Mouse (Mus musculus) erythroblast, embryonic 14.5 days (primary cell): ENCODE measurements at regions not wholly inside any gene's neighbourhood (a gene's known extent, or its start where the extent isn't known, plus 50 kb on each side); places are given as distances from the start of the nearest gene placed in this dataset.

ENCODE experiments used
- GATA1 ChIP-seq: IDR thresholded peaks from 2 replicates; pipeline ENCODE4 v1.6.1; 2012; ENCODE audit warnings: low read length, inconsistent platforms, mixed read lengths
- TAL1 ChIP-seq: IDR thresholded peaks from 3 replicates; pipeline ENCODE4 v1.6.1; 2012; ENCODE audit warnings: low read length, inconsistent platforms, mixed read lengths

GRCm38 (mm10) chr4:8922695-8923363, 684.0 kb upstream of the Car8 start:
- no peak for TF ChIP-seq GATA1
- no peak for TF ChIP-seq TAL1
